8 mouse cellular contexts compared by ENCODE assay signal in genomic region chr4:46827471-46827870, GRCm38 (mm10).
DNase-seq lines count a peak whose midpoint lies in the region; ATAC-seq and TF ChIP-seq lines count a peak whose summit lies in the region.
"Had no signal": no experiment of that assay in that cellular context is flagged by ENCODE, and none has a peak within 500 bp of the region (broad histone marks: within the 10 kb centered on the region; RNA-seq: fewer than 3 reads in every experiment).

No protein-coding gene starts in this region.

- H3K4me3 ChIP-seq in cerebellum, adult 2 months (replicated peaks; ENCODE audit: insufficient read depth, low read depth, low read length), result no peak overlapping the region
- H3K4me3 ChIP-seq: liver, embryonic 15.5 days had no signal

- peak overlapping the region; percentile 65 for H3K27ac ChIP-seq in cerebellum, adult 2 months (ENCODE audit: insufficient read depth, low read length)
- H3K27ac ChIP-seq: liver, embryonic 15.5 days had no signal

- peak; percentile 74 for ATAC-seq in megakaryocyte progenitor cell, adult 5-6 weeks (replicated peaks; ENCODE audit: poor library complexity)
- ATAC-seq in granulocyte monocyte progenitor cell, adult 5-6 weeks (replicated peaks; ENCODE audit: poor library complexity, severe bottlenecking), result no peak

- TF ChIP-seq POLR2A in cerebellum, adult 2 months (IDR thresholded peaks at IDR 0.05; ENCODE audit: borderline replicate concordance, insufficient read depth, low read length), result no peak

- no peak for TF ChIP-seq CTCF in cerebellum, adult 2 months (IDR thresholded peaks at IDR 0.05; ENCODE audit: borderline replicate concordance, insufficient read depth, low read depth, low read length)

- DNase-seq in NIH3T3 (ENCODE audit: low read depth), result peak; percentile 23
- DNase-seq in cerebellum, adult 2 months, result peak; percentile 54 to 60
- DNase-seq in gastrocnemius, postnatal 10 days, result peak; percentile 63
- no peak for DNase-seq in spleen, postnatal 4 days (ENCODE audit: low spot score in 2 of 2)
- no peak for DNase-seq in natural killer cell, adult 2 months (ENCODE audit: low spot score in 2 of 2)

- peaks cover 58% of the 10 kb centered on the region for H3K4me1 ChIP-seq in cerebellum, adult 2 months (ENCODE audit: control insufficient read depth, insufficient read depth, low read length)

- H3K27me3 ChIP-seq in cerebellum, adult 2 months (ENCODE audit: control insufficient read depth, insufficient read depth, low read length), result no peaks in the 10 kb centered on the region

- 22% methylated on average over 9 of the region's 9 CpGs for WGBS in cerebellum, adult 2 months

Comparison
In these comparisons a context has a peak if more than half of its experiments do, and no peak if none do; other contexts are left out.
1. DNase-seq: peak in NIH3T3 (single experiment), cerebellum, adult 2 months (2 of 2) and gastrocnemius, postnatal 10 days (single experiment); none in spleen, postnatal 4 days (0 of 2) and natural killer cell, adult 2 months (0 of 2).